8 mouse cellular contexts compared by ENCODE assay signal in genomic region chr4:148900295-148901211, GRCm38 (mm10).
A peak's percentile ranks its signal among the peaks of the same experiment; 100 is the strongest.
DNase-seq lines count a peak whose midpoint lies in the region; ATAC-seq and TF ChIP-seq lines count a peak whose summit lies in the region.

No protein-coding gene starts in this region.

- TF ChIP-seq POLR2A in kidney, adult 2 months (IDR thresholded peaks at IDR 0.05; ENCODE audit: low read depth, low read length): no peak

- peak overlapping the region; percentile 94 for H3K4me2 ChIP-seq in liver, embryonic 16.5 days (ENCODE audit: low read depth, low read length)
- H3K4me2 ChIP-seq in neural tube, embryonic 12.5 days (replicated peaks): peak overlapping the region; percentile 99

- no peaks in the 10 kb centered on the region for H3K36me3 ChIP-seq in kidney, adult 2 months (ENCODE audit: control insufficient read depth, insufficient read depth, low read length)
- no peaks in the 10 kb centered on the region for H3K36me3 ChIP-seq in liver, embryonic 16.5 days (ENCODE audit: control insufficient read depth, insufficient read depth)
- H3K36me3 ChIP-seq in neural tube, embryonic 12.5 days: no peaks in the 10 kb centered on the region

- no peaks in the 10 kb centered on the region for H3K9me3 ChIP-seq in liver, embryonic 16.5 days (replicated peaks; ENCODE audit: control insufficient read depth, low read length)
- no peaks in the 10 kb centered on the region for H3K9me3 ChIP-seq in neural tube, embryonic 12.5 days

- DNase-seq in frontal cortex, postnatal 25 days (ENCODE audit: low spot score in 2 of 2): no peak
- peak; percentile 87 for DNase-seq in embryo, embryonic 10.5 days (ENCODE audit: low spot score)
- DNase-seq in heart, adult 8-10 months (ENCODE audit: low spot score): peak; percentile 51
- DNase-seq in kidney, adult 2 months: peak; percentile 93
- peak; percentile 19 for DNase-seq in telencephalon, adult 2 months (ENCODE audit: low read depth, low spot score)

- H3K4me1 ChIP-seq in kidney, adult 2 months (ENCODE audit: control insufficient read depth, insufficient read depth, low read length): peaks cover 25% of the 10 kb centered on the region
- H3K4me1 ChIP-seq in liver, embryonic 16.5 days (ENCODE audit: control insufficient read depth, low read depth, low read length): peaks cover 3% of the 10 kb centered on the region; the same call in 1 of the 2 replicates
- peaks cover 45% of the 10 kb centered on the region for H3K4me1 ChIP-seq in neural tube, embryonic 12.5 days

- peak overlapping the region; percentile 51 for H3K9ac ChIP-seq in liver, embryonic 16.5 days (ENCODE audit: low read depth, low read length)
- peak overlapping the region; percentile 65 for H3K9ac ChIP-seq in neural tube, embryonic 12.5 days

- H3K27ac ChIP-seq in kidney, adult 2 months (ENCODE audit: insufficient read depth, low read depth, low read length): peak overlapping the region; percentile 91
- no peak overlapping the region for H3K27ac ChIP-seq in liver, embryonic 16.5 days (ENCODE audit: low read length)
- no peak overlapping the region for H3K27ac ChIP-seq in neural tube, embryonic 12.5 days

- H3K27me3 ChIP-seq in kidney, adult 2 months (replicated peaks; ENCODE audit: control insufficient read depth, insufficient read depth, low read length): no peaks in the 10 kb centered on the region
- peaks cover 42% of the 10 kb centered on the region for H3K27me3 ChIP-seq in liver, embryonic 16.5 days (ENCODE audit: control insufficient read depth, insufficient read depth, low read depth, low read length)
- peaks cover 92% of the 10 kb centered on the region for H3K27me3 ChIP-seq in neural tube, embryonic 12.5 days (replicated peaks)

- H3K4me3 ChIP-seq in kidney, adult 2 months (ENCODE audit: insufficient read depth, low read depth, low read length): peak overlapping the region; percentile 72
- H3K4me3 ChIP-seq in liver, embryonic 16.5 days (ENCODE audit: low read depth, low read length): peak overlapping the region; percentile 69
- H3K4me3 ChIP-seq in neural tube, embryonic 12.5 days: peak overlapping the region; percentile 60

- WGBS in kidney, adult 2 months: 1% methylated on average over 117 of the region's 123 CpGs
- under 1% methylated on average over 104 of the region's 123 CpGs for WGBS in liver, embryonic 16.5 days (ENCODE audit: insufficient replicate concordance)
- under 1% methylated on average over 113 of the region's 123 CpGs for WGBS in neural tube, embryonic 12.5 days

- no peak for TF ChIP-seq CTCF in kidney, adult 2 months (conservative IDR thresholded peaks at IDR 0.05; ENCODE audit: insufficient read depth, insufficient read length, low read depth, low read length)

- ATAC-seq in frontal cortex, adult (ENCODE audit: low TSS enrichment): peak; percentile 78; the same call in 1 of the 2 replicates
- ATAC-seq in liver, embryonic 16.5 days (ENCODE audit: low read depth): peak; percentile 81
- peak; percentile 76 for ATAC-seq in neural tube, embryonic 12.5 days (ENCODE audit: low FRiP score, low read depth)

Comparison
In these comparisons a context has a peak if more than half of its experiments do, and no peak if none do; other contexts are left out.
1. DNase-seq: peak in embryo, embryonic 10.5 days (single experiment), heart, adult 8-10 months (single experiment), kidney, adult 2 months (single experiment) and telencephalon, adult 2 months (single experiment); none in frontal cortex, postnatal 25 days (0 of 2).
2. Peak in every context shown above with its lines, with median percentiles within 50 percentile points of each other: ATAC-seq and H3K4me3 ChIP-seq.